Mouse (Mus musculus) monocyte, adult 2 months (primary cell): ENCODE results near the gene Lgi4.

Source experiments
- DNase-seq, 2 experiments: peaks; one replicate each; pipeline ENCODE4 v3.0.0; 2022; ENCODE audit warnings: low spot score in 2 of 2, low read depth in 1 of 2

The Lgi4 gene

GRCm38 (mm10) chr7:31059108-31059507 is at the start of gene Lgi4:
Lgi4 (plus strand) TSS chr7:31059342.
- peak; percentile 39 to 65 for DNase-seq

GRCm38 (mm10) chr7:31012971-31013370 is 46.2 kb upstream of the Lgi4 start:
- no peak for DNase-seq

- no peak for DNase-seq
Measured at GRCm38 (mm10) chr7:31017104-31017901, 41.8 kb upstream of the Lgi4 start.

- no peak for DNase-seq
Measured at GRCm38 (mm10) chr7:31028609-31029008, 30.5 kb upstream of the Lgi4 start.

- DNase-seq: no peak
Measured at GRCm38 (mm10) chr7:31030717-31031116, 28.4 kb upstream of the Lgi4 start.

GRCm38 (mm10) chr7:31031731-31032130 is 27.4 kb upstream of the Lgi4 start:
- DNase-seq: no peak

- peak in 1 of 2 experiments; percentile 57 for DNase-seq
Measured at GRCm38 (mm10) chr7:31033409-31034165, 25.6 kb upstream of the Lgi4 start.

- DNase-seq: no peak
Measured at GRCm38 (mm10) chr7:31034789-31035188, 24.4 kb upstream of the Lgi4 start.

GRCm38 (mm10) chr7:31035291-31035690 is 23.9 kb upstream of the Lgi4 start:
- no peak for DNase-seq

- DNase-seq: peak in 1 of 2 experiments; percentile 44
Measured at GRCm38 (mm10) chr7:31036917-31037316, 22.2 kb upstream of the Lgi4 start.

GRCm38 (mm10) chr7:31037675-31038074 is 21.5 kb upstream of the Lgi4 start:
- DNase-seq: no peak

GRCm38 (mm10) chr7:31039011-31039410 is 20.1 kb upstream of the Lgi4 start:
- no peak for DNase-seq

GRCm38 (mm10) chr7:31040281-31041022 is 18.7 kb upstream of the Lgi4 start:
- DNase-seq: no peak

GRCm38 (mm10) chr7:31041023-31041407 is 18.1 kb upstream of the Lgi4 start:
- DNase-seq: no peak

- peak; percentile 56 to 76 for DNase-seq
Measured at GRCm38 (mm10) chr7:31041662-31042315, 17.4 kb upstream of the Lgi4 start.

- no peak for DNase-seq
Measured at GRCm38 (mm10) chr7:31042431-31042910, 16.7 kb upstream of the Lgi4 start, which contains the start of gene Fxyd5. Fxyd5 (minus strand) TSS chr7:31042481.

- DNase-seq: no peak
Measured at GRCm38 (mm10) chr7:31049135-31049845, 9.9 kb upstream of the Lgi4 start.

- no peak for DNase-seq
Measured at GRCm38 (mm10) chr7:31049846-31050281, 9.3 kb upstream of the Lgi4 start.

- DNase-seq: no peak
Measured at GRCm38 (mm10) chr7:31050487-31050886, 8.7 kb upstream of the Lgi4 start.

GRCm38 (mm10) chr7:31050921-31051320 is 8.2 kb upstream of the Lgi4 start:
- no peak for DNase-seq
